Mouse (Mus musculus) heart, embryonic 16.5 days (tissue): Measurements from ENCODE around the gene Npc2. TPM values are rescaled to one million over a fixed set of nuclear protein-coding genes. Genes with fewer than 3 reads are reported as not detected.

Experiments used
- ATAC-seq: fragments of 200-750 bp; cut with Nextera tagmentation; replicated peaks from 2 replicates; pipeline ENCODE4 v1.8.0; 2017; ENCODE audit warnings: moderate number of reproducible peaks; ENCODE audit not compliant: insufficient read depth, low FRiP score; ENCODE audit errors: extremely low read depth
- H3K27ac ChIP-seq: fragments of 300-500 bp; sonication (generic); 2 replicates; pipeline ENCODE4 v1.5.1; 2014; ENCODE audit warnings: mild to moderate bottlenecking, low read length, control low read depth, moderate library complexity
- H3K27me3 ChIP-seq: fragments of 300-500 bp; sonication (generic); 2 replicates; pipeline ENCODE4 v1.6.1; 2014; ENCODE audit warnings: low read length, mixed read lengths; ENCODE audit not compliant: control insufficient read depth, insufficient read depth
- H3K36me3 ChIP-seq: fragments of 300-500 bp; sonication (generic); 2 replicates; pipeline ENCODE4 v1.6.1; 2014; ENCODE audit not compliant: control insufficient read depth, insufficient read depth
- H3K4me1 ChIP-seq: fragments of 300-500 bp; sonication (generic); 2 replicates; pipeline ENCODE4 v1.6.1; 2014; ENCODE audit warnings: low read length, mixed read lengths; ENCODE audit not compliant: control insufficient read depth, insufficient read depth
- H3K4me2 ChIP-seq: fragments of 300-500 bp; sonication (generic); 2 replicates; pipeline ENCODE4 v1.6.1; 2014; ENCODE audit warnings: low read depth, mild to moderate bottlenecking, control low read depth, low read length
- H3K4me3 ChIP-seq: fragments of 300-500 bp; sonication (generic); 2 replicates; pipeline ENCODE4 v1.5.1; 2014; ENCODE audit warnings: mild to moderate bottlenecking, control low read depth, low read length
- H3K9ac ChIP-seq: fragments of 300-500 bp; sonication (generic); 2 replicates; pipeline ENCODE4 v1.6.1; 2014; ENCODE audit warnings: low read length, control low read depth
- H3K9me3 ChIP-seq: fragments of 300-500 bp; sonication (generic); replicated peaks from 2 replicates; pipeline ENCODE4 v1.6.1; 2016; ENCODE audit warnings: low read length; ENCODE audit not compliant: control insufficient read depth
- WGBS: fragments of 180-500 bp; shearing (Covaris S2); extraction: QIAGEN DNeasy Blood & Tissue Kit; methylation state at CpG from one replicate; pipeline ENCODE4 v1.1.7; 2014; 5-methylcytosine and 5-hydroxymethylcytosine counted together
- polyA plus RNA-seq: library from polyadenylated mRNA; unstranded; fragments of >200 nt; fragmentation: Nextera tagmentation; extraction: Ambion mirVana; gene quantifications from 2 replicates; pipeline ENCODE4 v1.2.1, GENCODE M21; 2015

Npc2 gene
- polyA plus RNA-seq, 1 experiment from 2014 or later = 52.8 TPM

DNA sequence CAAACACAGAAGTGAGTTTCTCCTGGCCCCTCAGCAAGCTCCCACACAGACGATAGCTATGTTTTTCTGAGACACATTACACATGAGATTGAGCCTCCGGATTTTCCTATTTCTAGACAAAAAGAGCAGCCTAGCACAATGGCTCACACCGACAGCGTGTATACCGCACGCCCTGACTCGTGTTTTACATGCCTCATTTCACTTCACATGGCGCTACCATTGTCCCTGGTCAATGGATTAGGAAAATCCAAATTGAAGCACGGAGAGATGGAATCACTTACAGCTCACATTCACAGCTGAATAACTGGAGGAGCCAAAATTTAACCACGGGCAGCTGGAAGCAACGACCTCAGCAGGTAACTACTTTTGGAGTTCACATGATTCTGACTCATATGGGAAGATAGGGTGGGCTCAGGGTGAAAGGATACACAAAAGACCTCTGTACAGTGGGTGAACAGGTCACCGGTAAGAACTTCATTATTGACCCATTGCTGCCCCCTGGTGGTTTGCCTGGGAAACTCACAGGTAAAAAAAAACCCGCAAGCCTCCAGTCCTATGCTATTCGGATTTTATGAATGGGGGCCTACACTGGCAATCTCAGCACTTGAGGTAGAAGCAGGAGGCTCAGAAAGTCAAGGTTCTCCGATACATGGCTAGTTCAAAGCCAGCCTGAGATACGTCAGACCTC is 17.8 kb downstream of the Npc2 start:
- H3K27me3 ChIP-seq = no peaks in the 10 kb centered on the region
- 62% methylated on average over 16 of the region's 16 CpGs for WGBS
- no peak overlapping the region for H3K9ac ChIP-seq
- no peaks in the 10 kb centered on the region for H3K9me3 ChIP-seq
- no peak overlapping the region for H3K4me2 ChIP-seq
- no peaks in the 10 kb centered on the region for H3K4me1 ChIP-seq
- H3K36me3 ChIP-seq = peaks cover 16% of the 10 kb centered on the region
- H3K4me3 ChIP-seq = no peak overlapping the region
- no peak for ATAC-seq
- H3K27ac ChIP-seq = no peak overlapping the region

DNA sequence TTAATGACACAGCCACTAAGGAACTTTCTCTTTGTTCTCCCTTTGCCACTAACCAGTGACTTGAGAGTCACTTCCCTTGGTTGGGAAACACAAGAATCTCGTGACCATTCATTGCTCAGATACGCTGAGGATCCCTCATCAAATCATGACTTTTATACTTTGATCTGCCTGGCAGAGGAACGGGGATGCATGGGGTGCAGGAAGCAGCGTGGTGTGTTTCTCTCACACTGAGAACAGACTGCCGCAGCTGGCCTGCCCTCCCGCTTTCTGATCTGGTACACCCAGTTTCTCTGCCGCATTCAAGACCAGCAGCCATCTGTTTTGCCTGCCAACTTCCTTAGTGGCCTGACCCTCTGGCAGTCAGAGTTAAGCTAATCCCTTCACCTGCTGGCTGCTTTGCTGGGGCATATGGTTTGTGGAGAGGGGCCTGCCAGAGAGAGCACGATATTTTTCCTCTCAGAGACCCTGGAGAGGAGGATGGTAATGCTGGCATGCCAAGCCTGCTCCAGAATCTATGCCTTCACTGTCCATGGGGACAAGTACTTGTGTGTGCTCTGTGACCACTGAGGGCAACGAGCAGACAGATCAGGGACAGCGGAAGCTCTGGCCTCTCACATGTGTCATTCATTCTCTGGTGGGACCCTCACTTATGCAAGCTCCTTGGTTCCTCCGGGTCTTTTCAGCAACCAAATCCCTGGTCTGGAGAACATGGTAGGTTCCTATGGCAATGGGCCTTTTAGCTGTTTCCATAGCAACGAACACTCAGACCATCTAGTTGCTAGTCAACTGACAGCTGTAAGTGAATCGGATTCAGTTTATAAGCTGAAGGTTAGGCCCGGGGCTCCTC is 20.6 kb downstream of the Npc2 start:
- 47% methylated on average over 14 of the region's 14 CpGs for WGBS
- Histone ChIP-seq H3K9me3 (no peaks in the 10 kb centered on the region), H3K4me2 (no peak overlapping the region), H3K36me3 (peaks cover 3% of the 10 kb centered on the region), H3K4me1 (no peaks in the 10 kb centered on the region), H3K27me3 (no peaks in the 10 kb centered on the region), H3K27ac (peak overlapping the region; percentile 25; the same call in 1 of the 2 replicates), H3K4me3 (no peak overlapping the region), H3K9ac (no peak overlapping the region)
- no peak for ATAC-seq

DNA sequence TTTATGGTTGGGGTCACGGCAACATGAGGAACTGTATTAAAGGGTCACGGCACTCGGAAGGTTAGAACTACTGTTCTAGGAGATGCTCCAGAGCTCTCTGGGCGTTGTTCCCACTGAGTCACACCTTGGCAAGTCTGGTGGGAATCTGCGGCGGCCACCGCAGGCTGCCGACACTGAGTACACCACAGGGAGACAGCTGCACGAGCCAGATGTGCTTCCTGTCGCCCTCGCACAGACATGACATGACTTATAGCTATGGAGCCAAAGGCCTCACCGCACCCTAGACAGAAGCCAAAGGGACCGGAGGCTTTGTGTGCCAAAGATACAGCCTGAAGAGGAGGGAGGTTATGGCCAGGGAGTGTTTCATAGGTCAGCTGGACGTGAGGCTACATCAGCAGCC is 22.3 kb downstream of the Npc2 start:
- Histone ChIP-seq H3K9me3 (no peaks in the 10 kb centered on the region), H3K9ac (no peak overlapping the region), H3K27ac (no peak overlapping the region), H3K4me1 (no peaks in the 10 kb centered on the region), H3K36me3 (peaks cover 3% of the 10 kb centered on the region; the same call in 1 of the 2 replicates), H3K4me2 (no peak overlapping the region), H3K4me3 (no peak overlapping the region), H3K27me3 (0 out of 2 replicates have a peak, but pooled peaks cover under 1% of the 10 kb centered on the region)
- 59% methylated on average over 14 of the region's 14 CpGs for WGBS
- ATAC-seq = no peak

DNA sequence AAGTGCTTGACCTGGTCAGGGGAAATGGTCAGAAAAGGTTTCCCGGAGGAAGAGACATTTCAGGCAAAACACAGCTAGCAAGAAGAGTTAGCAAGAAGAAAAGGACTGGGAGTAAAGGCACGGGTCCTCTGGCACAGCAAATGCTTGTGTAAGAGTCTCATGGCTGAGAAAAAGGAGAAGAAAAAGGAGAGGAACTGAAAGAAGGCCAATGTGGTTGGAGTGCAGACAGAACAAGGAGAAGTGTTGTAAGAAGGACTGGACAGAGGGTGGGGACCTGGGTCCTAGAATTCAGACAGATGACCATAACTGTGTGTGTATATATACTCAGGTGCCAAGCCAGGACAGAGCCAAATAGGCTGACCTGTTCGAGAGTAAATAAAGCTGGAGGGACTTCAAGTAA is 24.8 kb downstream of the Npc2 start:
- no peak overlapping the region for H3K4me3 ChIP-seq
- no peak overlapping the region for H3K9ac ChIP-seq
- H3K36me3 ChIP-seq = no peaks in the 10 kb centered on the region
- H3K4me1 ChIP-seq = no peaks in the 10 kb centered on the region
- WGBS = 61% methylated on average over 3 of the region's 3 CpGs
- H3K27ac ChIP-seq = no peak overlapping the region
- no peaks in the 10 kb centered on the region for H3K9me3 ChIP-seq
- H3K4me2 ChIP-seq = no peak overlapping the region
- 0 out of 2 replicates have a peak, but pooled peaks cover 2% of the 10 kb centered on the region for H3K27me3 ChIP-seq
- ATAC-seq = no peak

DNA sequence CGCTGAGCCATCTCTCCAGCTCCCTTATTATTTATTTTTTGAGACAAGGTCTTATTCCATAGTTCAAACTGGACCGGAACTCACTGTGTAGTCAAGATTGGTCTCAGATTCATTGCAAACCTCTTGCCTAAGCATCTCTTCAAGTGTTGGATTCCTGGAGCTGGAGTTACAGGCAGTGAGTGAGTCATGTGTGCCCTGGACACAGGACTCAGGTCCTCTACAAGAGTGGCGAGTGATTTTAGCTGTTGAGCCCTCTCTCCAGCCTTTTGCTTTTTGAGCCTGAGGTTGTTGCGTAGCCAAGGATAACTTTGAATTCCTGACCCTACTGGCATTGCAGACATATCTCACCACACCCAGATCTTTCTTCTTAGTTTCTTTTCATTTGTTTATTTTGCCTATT is 27.3 kb downstream of the Npc2 start:
- WGBS = 43% methylated on average over 4 of the region's 4 CpGs
- no peak overlapping the region for H3K27ac ChIP-seq
- no peak overlapping the region for H3K9ac ChIP-seq
- no peak overlapping the region for H3K4me2 ChIP-seq
- no peaks in the 10 kb centered on the region for H3K4me1 ChIP-seq
- H3K36me3 ChIP-seq = no peaks in the 10 kb centered on the region
- 0 out of 2 replicates have a peak, but pooled peaks cover 2% of the 10 kb centered on the region for H3K27me3 ChIP-seq
- no peak for ATAC-seq
- no peaks in the 10 kb centered on the region for H3K9me3 ChIP-seq
- no peak overlapping the region for H3K4me3 ChIP-seq

DNA sequence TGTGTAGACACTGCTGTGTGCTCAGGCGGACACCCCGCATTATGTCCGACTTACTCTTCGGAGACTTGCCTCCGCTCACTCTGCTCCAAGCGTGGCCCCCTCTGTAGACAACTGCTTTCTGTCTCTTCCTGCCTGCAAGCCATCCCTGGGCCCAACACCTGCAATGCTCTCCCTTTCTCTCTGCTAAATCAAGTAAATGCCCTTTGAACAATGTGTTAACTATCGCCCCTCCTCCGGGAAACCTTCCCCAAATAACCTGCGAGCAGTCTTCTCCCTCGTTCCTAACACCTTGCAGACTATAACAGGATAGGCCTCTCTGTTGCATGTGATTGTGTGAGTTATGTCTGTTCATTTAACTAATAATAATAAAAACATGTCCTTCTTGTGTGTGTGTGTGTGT is 29.5 kb downstream of the Npc2 start:
- Histone ChIP-seq H3K9ac (no peak overlapping the region), H3K4me3 (no peak overlapping the region), H3K9me3 (no peaks in the 10 kb centered on the region), H3K4me2 (no peak overlapping the region), H3K36me3 (no peaks in the 10 kb centered on the region), H3K27ac (no peak overlapping the region), H3K27me3 (0 out of 2 replicates have a peak, but pooled peaks cover 2% of the 10 kb centered on the region), H3K4me1 (no peaks in the 10 kb centered on the region)
- WGBS = 84% methylated on average over 10 of the region's 10 CpGs
- no peak for ATAC-seq

DNA sequence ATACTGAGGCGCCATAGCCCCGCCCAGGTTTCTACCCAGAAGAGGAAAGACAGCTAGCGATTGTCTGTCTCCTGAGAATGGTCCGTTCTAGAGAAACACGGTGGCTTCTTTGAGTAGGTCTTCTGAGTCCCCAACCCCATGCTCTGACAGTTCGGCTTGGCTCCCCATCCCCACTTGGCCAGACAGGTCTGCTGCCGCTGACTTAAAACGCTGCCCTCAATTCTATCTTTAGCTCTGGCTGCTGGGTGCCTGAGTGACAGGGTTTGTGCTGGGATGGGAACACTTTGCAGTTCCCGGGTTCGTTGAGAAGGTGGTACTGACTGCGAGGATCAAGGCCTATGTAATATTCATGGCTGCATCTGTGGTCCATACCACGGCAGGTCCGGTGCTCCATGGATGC is 39.6 kb downstream of the Npc2 start:
- H3K4me2 ChIP-seq = no peak overlapping the region; the same call in 1 of the 2 replicates
- no peak overlapping the region for H3K9ac ChIP-seq
- H3K36me3 ChIP-seq = no peaks in the 10 kb centered on the region
- no peak overlapping the region for H3K4me3 ChIP-seq
- no peaks in the 10 kb centered on the region for H3K9me3 ChIP-seq
- WGBS = 48% methylated on average over 13 of the region's 13 CpGs
- peaks cover 2% of the 10 kb centered on the region for H3K4me1 ChIP-seq
- H3K27ac ChIP-seq = no peak overlapping the region
- no peaks in the 10 kb centered on the region for H3K27me3 ChIP-seq
- ATAC-seq = no peak

DNA sequence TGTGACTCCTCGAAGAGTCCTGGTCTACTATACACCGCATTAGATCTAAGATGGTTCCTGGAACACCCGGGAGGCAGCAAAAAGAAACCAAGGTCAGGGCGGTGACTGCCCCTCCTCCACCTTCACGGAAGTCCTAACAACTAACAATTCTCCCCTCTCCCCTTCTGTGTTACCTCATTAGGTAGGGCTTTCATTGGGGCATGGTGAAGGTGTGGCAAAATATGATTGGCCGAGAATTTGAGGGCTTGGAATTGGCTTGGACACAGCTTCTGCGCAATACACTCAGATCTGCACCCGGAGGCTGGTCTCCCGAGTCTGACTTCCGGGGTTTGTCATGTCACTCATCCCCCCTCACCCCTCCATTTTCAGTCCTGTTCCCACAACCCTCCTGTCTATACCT is 44.5 kb downstream of the Npc2 start:
- WGBS = 93% methylated on average over 10 of the region's 10 CpGs
- Histone ChIP-seq H3K9ac (no peak overlapping the region), H3K36me3 (no peaks in the 10 kb centered on the region), H3K27me3 (no peaks in the 10 kb centered on the region), H3K27ac (no peak overlapping the region), H3K4me3 (no peak overlapping the region), H3K4me2 (no peak overlapping the region), H3K4me1 (peaks cover 2% of the 10 kb centered on the region), H3K9me3 (no peaks in the 10 kb centered on the region)
- no peak for ATAC-seq

DNA sequence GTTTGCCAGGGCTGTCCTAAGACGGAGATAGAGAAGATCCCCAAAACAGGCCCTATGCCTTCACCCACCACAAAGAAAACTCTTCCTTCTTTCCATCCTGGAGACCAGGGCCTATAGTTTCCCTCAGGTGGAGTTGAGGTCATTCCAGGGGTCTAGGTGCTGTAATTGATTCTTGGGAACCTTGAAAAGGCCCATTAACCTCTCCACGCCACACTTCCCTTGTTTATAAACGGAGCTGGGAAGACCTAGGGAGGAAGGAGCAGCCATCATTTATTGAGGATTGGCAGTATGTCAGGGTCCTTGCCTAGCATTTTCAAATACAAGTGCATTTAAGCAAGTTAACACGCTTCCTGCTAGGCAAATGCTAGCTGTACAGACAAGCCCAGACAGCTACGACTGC is 45.5 kb downstream of the Npc2 start:
- Histone ChIP-seq H3K27me3 (no peaks in the 10 kb centered on the region), H3K4me1 (no peaks in the 10 kb centered on the region), H3K9me3 (no peaks in the 10 kb centered on the region), H3K9ac (no peak overlapping the region), H3K27ac (no peak overlapping the region), H3K4me2 (no peak overlapping the region), H3K36me3 (no peaks in the 10 kb centered on the region), H3K4me3 (no peak overlapping the region)
- ATAC-seq = no peak
- WGBS = 67% methylated on average over 5 of the region's 5 CpGs
